Mouse (Mus musculus): ENCODE results near the gene Serpinb1c.

DNA sequence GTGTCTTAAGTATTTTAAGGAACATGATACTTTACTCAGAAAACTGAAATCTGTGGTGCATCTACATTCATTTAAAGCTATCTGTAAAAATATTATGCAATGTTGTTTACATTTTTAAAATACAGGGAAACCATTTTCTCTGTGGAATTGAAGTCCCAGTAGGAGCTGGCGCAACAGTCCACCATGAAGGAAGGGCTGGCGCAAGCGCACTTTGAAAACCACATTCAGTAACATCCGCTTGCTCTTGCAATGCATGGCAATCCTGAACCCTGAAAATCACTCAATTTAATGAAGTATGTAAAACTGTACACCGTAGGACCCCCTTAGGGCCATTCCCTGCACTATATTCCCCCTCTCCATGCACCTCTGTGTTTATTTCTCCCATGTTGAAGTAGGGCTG lies 63.5 kb downstream of the Serpinb1c start:
- no peak for TF ChIP-seq TAL1 (IDR thresholded peaks at IDR 0.05; ENCODE audit: low read length)
- no peak for TF ChIP-seq GATA1 (IDR thresholded peaks at IDR 0.05; ENCODE audit: low read length)

All from erythroblast, embryonic 14.5 days (primary cell).